Mouse (Mus musculus) brain, embryonic 18.5 days (tissue): ENCODE results near the gene Zfp575.

Source experiments
- DNase-seq: peaks from one replicate; pipeline ENCODE4 v3.0.0-alpha.2; 2012; ENCODE audit warnings: low read depth, low spot score

Zfp575 gene

DNA sequence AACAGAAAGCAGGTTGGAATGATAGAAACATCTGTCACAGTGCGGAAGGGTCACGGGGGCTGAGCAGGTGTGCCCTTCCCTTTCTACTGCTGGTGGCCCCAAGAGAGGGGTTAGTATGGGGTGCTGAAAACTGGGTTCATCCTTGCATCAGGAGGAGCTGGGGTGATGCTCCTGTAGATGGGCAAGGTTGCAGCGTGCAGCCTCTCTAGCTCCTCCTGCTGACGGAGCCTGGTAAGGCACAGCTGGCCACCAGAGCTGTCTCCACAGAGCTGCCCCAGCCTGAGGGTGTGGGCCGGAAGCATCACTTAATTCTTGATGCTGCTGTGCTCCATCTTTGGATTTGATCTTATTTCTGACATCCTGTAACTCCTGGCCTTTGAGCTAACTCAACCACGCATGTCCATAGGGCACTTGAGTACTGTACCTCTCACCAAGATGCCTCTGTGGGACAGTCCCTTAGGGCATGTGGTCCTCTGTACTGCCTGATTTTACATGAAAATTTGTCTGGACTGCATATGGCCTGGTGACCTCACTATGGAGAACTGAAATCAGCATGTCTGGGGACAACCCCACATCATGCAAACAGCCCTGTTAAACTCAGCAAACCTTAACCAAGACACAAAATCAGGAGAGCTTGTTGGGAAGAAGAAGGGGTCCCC, 22.7 kb downstream of the Zfp575 start:
- no peak for DNase-seq

DNA sequence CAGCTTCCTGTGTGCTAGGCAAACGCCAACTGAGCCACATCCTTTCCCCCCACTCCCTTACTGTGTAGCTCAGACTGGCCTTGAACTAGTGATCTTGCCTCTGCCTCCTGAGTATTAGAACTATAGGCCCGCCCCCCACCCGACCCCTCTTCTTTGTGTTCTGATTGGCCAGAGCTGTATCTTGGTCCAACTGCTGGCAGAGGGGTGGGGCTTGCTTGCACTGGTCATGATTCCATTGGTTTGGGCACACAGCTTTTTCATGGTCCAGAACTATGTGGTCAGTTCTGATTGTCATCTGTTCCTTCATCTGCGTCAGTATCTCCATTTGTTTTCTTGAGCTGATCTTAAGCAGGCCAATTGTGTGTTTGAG, 23.6 kb downstream of the Zfp575 start:
- no peak for DNase-seq

DNA sequence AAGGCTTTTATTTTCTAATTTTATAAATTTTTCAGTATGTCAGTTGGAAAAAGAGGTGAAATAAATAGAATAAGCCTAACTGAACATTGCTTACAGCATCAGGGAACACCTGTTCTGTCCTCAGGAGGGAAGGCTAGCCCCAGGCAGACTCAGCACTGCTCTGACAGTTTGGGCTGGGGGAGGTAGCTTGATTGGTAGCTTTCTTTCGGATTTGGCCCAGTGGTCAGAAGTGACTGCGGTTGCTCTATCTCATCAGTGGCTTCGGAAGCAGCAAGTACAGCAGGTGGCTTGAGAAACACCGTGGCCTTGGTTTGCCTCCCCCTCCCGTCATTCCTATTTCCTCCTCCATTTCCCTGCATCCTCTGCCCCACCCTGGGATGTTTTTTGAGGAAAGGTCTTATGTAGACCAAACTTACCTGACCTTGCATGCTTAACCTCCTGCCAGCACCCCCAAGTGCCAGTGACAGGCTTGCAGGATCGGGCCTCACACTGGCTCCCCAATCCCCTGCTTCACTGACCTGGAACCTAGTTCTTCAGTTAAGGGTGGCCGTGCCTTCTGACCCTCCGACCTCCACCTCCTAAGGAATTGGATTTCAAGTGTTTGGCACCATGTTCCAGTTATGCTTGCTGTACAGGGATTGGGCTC, 24.1 kb downstream of the Zfp575 start:
- DNase-seq, result no peak

GRCm38 (mm10) chr7:24561450-24561849, 26.0 kb downstream of the Zfp575 start:
- no peak for DNase-seq

DNA sequence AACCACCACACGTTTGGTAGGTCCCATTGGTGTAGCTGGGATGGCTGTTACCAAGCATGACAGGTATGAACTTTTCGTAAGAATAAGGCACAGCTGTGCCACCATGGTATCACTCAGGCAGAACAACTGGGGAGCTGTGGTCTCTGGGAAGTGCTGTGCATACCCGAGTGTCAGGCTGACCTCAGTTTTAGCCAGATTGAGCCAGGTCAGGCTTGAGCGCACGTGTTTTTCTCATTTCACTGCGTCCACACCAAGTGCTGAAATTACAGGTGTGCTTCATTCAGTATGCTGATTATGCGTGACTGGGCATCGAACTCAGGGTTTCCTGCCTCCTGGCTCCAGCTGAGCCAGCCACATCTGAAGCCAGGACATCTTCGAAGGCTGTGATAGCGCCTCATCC, 31.7 kb downstream of the Zfp575 start:
- DNase-seq, result no peak

GRCm38 (mm10) chr7:24551985-24552759, 35.3 kb downstream of the Zfp575 start:
- no peak for DNase-seq

DNA sequence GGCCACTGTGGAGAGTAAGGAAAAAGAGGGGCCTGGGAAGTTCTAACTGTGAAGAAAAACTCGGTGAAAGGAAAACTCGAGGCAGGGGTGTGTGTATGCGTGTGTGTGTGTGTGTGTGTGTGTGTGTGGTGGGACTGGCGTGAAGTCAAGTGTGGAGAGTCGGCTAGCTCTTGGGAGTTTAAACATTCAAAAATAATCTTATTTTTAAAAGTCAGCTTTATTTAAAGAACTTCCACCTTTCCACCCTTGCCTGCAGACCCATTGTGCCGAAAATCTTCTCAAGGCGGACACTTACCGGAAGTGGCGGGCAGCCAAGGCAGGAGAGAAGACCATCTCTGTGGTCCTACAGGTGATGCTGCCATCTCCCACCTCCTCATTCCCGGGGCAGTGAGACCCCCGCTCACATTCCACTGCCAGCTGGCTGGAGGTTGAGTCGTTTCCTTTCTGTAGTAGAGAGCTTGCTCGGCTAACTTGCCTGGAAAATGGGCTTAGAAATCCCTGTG, 39.9 kb downstream of the Zfp575 start:
- DNase-seq, result no peak

DNA sequence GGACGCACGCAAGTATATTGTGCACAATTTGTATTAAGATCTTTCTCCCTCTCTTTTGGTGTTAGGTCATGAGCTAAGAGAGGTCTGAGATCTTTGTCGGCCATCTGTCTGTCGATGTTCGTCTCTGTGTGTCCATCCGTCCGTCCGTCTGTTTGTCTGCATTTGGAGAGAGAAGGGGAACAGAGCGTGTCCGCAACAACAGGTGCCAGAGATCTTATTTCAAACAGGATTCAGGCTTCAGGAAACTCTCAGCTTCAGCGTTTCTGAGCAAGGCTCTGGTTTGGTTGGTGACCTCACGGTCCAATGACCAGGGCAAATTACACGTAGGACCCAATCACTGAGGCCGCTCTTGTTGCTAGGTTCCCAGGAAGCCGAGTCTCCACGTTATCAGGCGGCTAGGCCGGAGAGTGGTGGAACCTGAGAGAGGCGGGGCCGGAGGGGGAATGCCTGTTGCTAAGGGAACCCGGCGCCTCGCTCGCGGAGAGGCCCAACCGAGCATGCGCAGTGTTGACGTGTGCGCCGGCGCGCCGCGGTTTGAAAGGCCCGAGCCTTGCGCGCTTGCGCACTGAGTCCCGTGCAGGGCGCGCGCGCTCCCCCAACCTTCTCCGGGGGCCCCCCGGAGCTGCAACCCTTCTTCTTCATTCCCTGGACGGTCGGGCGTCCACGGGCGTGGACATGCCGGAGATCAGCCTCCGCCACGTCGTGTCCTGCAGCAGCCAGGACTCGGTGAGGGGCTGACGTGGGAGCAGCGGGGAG, 40.6 kb downstream of the Zfp575 start:
- DNase-seq, result peak; percentile 96

GRCm38 (mm10) chr7:24546068-24546614, 41.3 kb downstream of the Zfp575 start, which contains the start of the genes Pinlyp and Xrcc1:
Gene Pinlyp, minus strand, starts transcription at chr7:24546118.
Gene Xrcc1, plus strand, starts transcription at chr7:24546289.
- DNase-seq, result no peak

GRCm38 (mm10) chr7:24544506-24544905, 42.9 kb downstream of the Zfp575 start:
- DNase-seq, result no peak

DNA sequence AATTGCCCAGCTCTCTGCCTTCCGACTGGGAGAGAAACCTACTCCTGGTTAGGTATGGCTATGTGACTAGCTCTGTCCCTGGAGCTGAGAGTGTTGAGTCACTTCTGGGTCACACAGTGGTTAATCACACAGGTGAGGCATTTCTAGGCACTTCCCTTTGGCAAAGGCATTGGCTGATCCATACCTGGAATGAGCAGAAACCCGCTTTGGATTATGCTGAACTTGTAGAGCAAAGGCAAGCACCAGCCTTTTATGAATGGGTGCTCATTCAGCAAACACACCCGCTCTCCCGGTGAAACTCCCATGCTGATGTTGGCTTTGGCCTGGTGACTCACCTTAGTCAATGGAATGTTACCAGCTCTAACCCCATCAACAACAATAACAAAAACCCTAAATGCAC, 47.8 kb downstream of the Zfp575 start:
- no peak for DNase-seq

- DNase-seq, result no peak
Observed at GRCm38 (mm10) chr7:24538701-24539100, 48.7 kb downstream of the Zfp575 start.

DNA sequence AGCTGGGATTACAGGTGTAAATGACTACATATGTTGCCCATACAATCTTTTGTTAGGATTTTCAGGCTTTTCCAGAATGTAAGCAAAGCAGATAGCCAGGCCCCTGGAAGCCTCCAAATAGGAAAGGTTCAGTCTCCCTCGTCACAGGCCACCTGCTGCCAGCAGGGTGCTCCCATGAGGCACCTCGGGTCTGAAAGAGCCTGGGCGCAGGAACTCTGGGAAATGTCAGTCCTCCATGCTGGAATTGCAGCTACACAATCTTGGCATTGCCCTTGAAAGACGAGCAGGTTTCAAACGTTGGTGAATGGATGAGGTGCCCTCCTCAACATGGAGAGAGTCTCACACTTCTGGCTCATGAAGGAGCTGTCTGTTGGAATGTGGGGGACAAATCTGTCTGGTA, 49.3 kb downstream of the Zfp575 start:
- no peak for DNase-seq

DNA sequence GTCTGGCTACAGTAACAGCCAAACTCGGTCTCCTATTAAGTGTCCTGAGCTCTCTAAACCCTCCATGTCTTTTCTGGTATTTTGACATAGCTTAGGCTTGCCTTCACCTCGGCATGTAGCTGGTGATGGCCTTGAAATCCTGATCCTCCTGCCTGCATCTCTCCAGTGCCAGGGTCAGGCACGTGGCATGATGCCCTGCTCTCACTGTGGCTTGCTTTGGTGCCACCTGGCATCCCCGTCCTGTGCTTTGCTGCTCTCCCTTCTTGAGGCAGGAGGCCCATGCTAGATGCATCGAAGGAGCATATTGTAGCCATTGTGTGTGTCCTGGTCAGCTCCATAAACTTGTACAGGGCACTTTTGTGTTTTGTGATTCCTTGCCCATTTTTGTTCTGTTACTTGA, 49.9 kb downstream of the Zfp575 start:
- no peak for DNase-seq

DNA sequence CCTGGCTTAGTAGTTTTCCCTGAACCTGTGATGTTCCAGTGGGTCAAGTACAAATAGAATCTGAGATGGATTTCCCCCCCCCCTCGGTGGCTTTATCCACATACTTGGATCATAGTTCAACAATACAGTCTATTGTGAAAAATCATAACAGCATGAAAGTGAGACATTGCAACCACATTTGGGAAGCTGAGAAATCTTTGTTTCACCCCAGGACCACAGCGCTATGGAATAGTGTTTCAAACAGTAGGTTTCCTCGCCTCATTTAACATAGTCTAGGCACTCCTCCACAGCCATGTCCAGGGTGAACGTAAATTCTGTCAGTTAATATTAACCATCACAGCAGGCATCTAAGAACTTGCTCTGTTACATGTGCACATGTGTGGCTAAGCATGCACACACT, 50.4 kb downstream of the Zfp575 start:
- no peak for DNase-seq

DNA sequence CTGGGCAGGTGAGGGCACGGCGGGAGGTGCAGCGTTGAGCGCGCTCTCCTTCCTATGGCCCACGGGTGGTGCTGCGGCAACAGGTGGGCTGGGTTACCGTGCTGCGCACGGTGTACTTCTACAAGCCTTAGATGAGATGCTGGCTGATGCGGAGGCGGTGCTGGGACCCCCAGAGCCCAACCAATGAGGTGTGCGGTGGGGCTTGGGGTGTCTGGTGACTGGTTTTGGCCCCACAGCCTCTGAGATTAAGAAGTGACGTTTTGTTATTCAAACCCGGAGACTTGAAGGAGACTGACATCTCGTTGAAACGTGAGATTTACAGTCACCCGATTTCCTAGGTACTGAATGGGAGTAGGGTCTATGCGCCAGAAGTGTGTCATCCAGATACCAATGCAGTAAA, 53.1 kb downstream of the Zfp575 start:
- DNase-seq, result no peak
